Mouse (Mus musculus) ES-Bruce4 (cell line): Measurements from ENCODE around the gene Endog.

Source experiments
- CTCF ChIP-seq: IDR thresholded peaks from one replicate; pipeline ENCODE4 v1.8.1; 2011; ENCODE audit warnings: low read depth, low read length
- POLR2A ChIP-seq: IDR thresholded peaks from one replicate; pipeline ENCODE4 v1.8.1; 2011; ENCODE audit warnings: low read length; ENCODE audit not compliant: insufficient read depth

DNA sequence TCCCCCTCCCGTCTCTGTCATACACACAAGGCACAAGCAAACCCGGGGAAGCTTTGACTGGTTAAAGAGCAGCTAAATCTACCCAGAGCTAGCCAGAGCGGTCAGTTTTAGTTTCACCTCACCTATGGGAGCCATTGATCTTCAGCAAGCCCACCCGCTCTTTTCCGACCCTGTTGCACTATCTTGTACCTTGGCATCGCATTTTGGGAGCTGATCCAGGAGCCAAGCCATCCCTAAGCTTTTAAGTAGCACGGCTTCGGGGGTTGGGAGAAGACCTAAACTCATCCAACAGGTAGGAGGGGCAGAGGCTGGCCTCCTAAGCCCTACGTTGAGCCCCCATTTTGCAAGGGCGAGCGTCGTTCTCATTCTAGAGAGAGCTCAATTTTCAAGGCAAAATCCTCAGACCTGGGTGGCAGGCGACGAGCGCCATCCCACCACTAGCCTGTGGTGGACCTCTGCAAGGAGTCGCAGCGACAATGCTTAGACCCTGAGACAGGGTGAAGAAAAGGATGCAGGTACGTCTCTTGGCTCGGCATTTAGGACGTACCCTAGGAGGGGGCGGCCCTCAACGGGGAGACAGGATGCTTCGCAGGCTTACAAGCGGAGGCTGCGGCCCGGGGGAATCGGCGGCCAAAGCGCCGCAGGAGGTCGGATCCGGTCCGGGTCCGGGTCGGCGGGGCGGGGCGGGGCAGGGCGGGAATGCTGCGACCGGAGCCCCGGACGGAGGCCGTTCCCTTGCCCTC is 47.4 kb upstream of the Endog start:
- TF ChIP-seq CTCF (no peak), POLR2A (no peak)
